ENCODE assay signal across 21 mouse cellular contexts in genomic region chr11:19608523-19608922, GRCm38 (mm10).
"Had no signal": no experiment of that assay in that cellular context is flagged by ENCODE, and none has a peak within 500 bp of the region (broad histone marks: within the 10 kb centered on the region; RNA-seq: fewer than 3 reads in every experiment).

No protein-coding gene starts in this region.

- H3K4me2 ChIP-seq: heart, embryonic 12.5 days; hindbrain, embryonic 13.5 days; hindbrain, embryonic 15.5 days; limb, embryonic 13.5 days; limb, embryonic 15.5 days; liver, embryonic 12.5 days had no signal

- H3K27me3 ChIP-seq: heart, embryonic 12.5 days; hindbrain, embryonic 13.5 days; hindbrain, embryonic 15.5 days; limb, embryonic 15.5 days; liver, embryonic 12.5 days had no signal

- DNase-seq: gastrocnemius, postnatal 14 days; gastrocnemius, postnatal 36 days; heart, adult 18-20 months; heart, postnatal 10 days; kidney, adult 11 months; kidney, adult 8-10 months; kidney, postnatal 10 days; layer of hippocampus, adult 9-11 months; layer of hippocampus, postnatal 36 days; left cerebral cortex, postnatal 4 days; lung, adult 18-20 months had no signal

- H3K9ac ChIP-seq: heart, embryonic 12.5 days; hindbrain, embryonic 13.5 days; hindbrain, embryonic 15.5 days; limb, embryonic 13.5 days; limb, embryonic 15.5 days; liver, embryonic 12.5 days; liver, embryonic 14.5 days had no signal

- H3K9me3 ChIP-seq: heart, embryonic 10.5 days; heart, embryonic 12.5 days; hindbrain, embryonic 13.5 days; hindbrain, embryonic 15.5 days; limb, embryonic 13.5 days; limb, embryonic 15.5 days; liver, embryonic 12.5 days had no signal

- H3K36me3 ChIP-seq: heart, embryonic 10.5 days; heart, embryonic 12.5 days; hindbrain, embryonic 13.5 days; hindbrain, embryonic 15.5 days; limb, embryonic 13.5 days; limb, embryonic 15.5 days; liver, embryonic 12.5 days had no signal

- H3K4me1 ChIP-seq: heart, embryonic 10.5 days; heart, embryonic 12.5 days; hindbrain, embryonic 15.5 days; limb, embryonic 13.5 days; limb, embryonic 15.5 days; liver, embryonic 12.5 days had no signal

- ATAC-seq: hindbrain, postnatal 0 days; intestine, embryonic 16.5 days; liver, embryonic 12.5 days had no signal

- H3K27ac ChIP-seq: heart, embryonic 10.5 days; hindbrain, embryonic 13.5 days; hindbrain, embryonic 15.5 days; hindbrain, postnatal 0 days; limb, embryonic 13.5 days; limb, embryonic 15.5 days; liver, embryonic 12.5 days; liver, embryonic 14.5 days had no signal

- H3K4me3 ChIP-seq: heart, embryonic 10.5 days; heart, embryonic 12.5 days; hindbrain, embryonic 13.5 days; hindbrain, embryonic 15.5 days; limb, embryonic 13.5 days; limb, embryonic 15.5 days; liver, embryonic 12.5 days had no signal
